Mouse (Mus musculus): ENCODE results near the gene Ajm1.

Gene Ajm1

DNA sequence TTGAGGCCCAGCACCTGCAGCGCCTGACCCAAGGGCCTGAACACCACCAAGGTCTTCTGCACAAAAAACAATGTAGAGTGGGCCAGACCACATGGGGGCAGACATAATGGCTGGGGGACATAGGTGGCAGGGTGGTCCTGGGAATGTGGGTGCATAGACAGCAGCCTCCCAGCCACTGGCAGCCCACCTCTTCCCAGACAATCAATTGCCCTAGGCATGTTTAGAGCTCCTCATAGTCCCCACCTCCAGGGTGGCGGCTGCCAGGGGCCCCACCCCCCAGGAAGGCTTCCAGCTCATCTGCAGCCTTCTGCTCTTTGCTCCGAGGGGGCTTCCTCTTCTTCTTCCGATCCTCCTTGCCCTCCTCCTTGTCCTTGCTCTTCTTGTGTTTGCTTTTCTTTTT lies 2.0 kb upstream of the Ajm1 start:
- no peak for DNase-seq (ENCODE audit: low read depth)

DNA sequence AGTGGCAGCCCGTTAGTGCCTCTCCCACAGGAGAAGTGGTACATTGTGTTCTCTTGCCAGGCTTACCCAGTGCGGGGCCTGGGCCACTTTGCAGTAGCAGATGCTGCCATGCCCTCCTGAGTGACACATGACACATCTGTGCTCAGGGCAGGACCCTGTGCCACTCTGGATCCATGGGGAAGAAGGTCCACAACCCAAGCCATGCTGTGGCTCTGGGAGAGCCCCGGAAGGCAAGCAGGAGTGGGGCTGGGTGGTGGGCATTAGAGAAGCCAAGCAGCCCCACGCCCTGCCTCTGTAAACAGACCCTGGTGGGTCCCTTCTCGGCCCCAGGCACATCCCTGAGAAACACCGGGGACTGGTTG lies 1.5 kb upstream of the Ajm1 start:
- no peak for DNase-seq (ENCODE audit: low read depth)

DNA sequence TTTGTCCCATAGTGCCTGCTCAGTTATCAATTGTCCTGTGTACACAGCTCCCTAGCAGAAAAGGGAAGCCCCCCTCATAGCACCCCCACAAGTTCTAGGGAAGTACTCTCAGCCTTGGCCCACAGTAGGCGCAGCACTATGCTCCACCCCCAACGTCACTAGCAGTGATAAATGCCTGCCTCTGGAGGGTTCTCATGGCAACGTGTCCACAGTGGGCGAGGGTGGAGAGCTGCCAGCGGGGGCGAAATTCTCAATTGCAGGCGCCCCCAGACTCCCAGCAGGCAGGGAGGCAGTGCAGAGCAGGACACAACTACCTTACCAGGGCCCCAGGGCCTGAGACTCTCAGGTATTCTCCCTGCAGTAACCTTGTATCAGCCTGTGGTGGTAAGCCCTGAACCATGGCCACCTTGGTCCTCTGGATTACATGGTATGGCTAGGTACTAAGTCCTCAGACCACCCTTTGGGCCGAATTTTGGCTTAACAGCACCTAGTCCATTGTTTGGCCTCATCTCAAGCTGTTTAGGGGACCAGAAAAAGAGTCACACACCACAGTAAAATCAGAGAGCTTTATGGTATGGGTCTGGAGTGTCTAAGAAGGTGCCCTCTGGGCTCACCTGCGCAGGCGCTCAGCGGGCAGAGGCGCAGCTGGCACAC lies 1.0 kb upstream of the Ajm1 start:
- no peak for DNase-seq (ENCODE audit: low read depth)

DNA sequence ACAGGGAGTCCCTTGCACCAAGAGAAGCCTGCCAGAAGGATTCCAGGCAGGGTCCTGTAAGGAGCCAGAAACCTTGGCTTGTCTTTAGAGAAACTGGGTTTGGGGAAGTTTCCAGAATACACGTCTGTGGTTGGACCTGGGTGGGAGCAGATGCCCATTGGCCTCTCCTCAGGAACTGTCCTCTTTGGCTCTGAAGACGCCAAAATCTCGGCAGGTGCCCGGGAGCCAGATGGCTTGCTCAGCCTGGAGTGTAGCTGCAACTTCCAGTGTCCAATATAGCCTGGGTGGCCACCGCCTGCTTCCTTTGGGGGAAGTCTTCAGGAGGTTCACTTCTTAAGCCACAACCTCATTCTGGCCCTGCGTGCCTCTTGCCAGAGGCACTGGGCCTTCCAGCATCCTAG lies 344 bp upstream of the Ajm1 start:
- DNase-seq (ENCODE audit: low read depth) = peak; percentile 49

DNA sequence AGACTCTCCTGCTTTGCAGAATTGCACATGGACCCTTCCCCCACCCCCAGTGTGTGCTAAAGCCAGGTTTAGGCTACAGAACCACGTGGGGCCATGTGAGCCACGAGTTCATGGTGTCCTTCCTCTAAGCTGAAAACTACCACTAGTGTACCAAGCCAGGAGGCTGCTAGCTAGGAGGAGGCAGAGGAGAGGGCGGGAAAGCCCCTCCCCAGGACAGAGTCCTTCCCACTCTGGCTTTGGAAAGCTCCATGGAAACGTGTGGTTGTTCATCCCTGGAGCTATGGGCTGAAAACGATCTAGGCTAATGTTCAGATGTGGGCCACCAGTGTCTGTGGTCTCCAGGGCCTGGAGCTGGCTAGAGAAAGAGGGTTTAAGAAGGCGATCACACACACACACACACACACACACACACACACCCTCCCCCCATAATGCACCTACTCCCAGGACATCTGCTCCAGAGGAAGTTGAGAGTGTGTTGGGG lies 896 bp downstream of the Ajm1 start:
- no peak for DNase-seq (ENCODE audit: low read depth)

DNA sequence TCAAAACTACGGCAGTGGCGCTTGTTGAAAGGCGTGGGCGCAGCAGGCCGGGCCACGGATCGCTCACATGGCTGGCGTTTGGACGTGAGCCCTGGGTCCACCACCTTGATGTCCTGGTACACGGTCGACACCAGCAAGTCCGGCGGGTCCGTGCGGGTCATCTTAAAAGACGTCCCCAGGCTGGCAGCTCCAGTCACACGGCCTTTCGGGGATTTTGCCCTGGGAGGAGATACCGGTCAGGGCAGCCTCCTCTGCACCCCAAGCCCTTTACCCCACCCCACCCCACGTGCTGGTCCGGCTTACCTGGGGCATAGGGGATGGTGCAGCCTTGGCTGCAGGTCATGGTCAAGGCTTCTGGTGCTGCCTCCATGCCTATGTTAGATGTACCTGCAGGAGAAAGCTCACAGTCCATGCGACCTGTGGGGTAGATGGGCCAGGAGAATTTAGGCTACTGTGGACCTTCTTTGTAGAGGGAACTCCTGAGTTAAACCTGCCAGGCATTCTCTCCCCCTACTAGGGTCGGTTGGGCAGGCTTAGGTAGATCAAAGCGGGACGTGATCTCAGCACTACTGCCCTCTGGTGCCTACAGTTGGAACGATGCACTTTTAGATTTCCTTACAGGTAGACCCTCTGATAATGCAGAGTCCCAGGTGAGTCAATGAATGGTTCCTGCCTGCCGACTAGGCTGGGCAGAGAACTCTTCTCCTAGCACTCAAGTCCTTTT lies 1.7 kb downstream of the Ajm1 start:
- DNase-seq (ENCODE audit: low read depth) = peak; percentile 21

DNA sequence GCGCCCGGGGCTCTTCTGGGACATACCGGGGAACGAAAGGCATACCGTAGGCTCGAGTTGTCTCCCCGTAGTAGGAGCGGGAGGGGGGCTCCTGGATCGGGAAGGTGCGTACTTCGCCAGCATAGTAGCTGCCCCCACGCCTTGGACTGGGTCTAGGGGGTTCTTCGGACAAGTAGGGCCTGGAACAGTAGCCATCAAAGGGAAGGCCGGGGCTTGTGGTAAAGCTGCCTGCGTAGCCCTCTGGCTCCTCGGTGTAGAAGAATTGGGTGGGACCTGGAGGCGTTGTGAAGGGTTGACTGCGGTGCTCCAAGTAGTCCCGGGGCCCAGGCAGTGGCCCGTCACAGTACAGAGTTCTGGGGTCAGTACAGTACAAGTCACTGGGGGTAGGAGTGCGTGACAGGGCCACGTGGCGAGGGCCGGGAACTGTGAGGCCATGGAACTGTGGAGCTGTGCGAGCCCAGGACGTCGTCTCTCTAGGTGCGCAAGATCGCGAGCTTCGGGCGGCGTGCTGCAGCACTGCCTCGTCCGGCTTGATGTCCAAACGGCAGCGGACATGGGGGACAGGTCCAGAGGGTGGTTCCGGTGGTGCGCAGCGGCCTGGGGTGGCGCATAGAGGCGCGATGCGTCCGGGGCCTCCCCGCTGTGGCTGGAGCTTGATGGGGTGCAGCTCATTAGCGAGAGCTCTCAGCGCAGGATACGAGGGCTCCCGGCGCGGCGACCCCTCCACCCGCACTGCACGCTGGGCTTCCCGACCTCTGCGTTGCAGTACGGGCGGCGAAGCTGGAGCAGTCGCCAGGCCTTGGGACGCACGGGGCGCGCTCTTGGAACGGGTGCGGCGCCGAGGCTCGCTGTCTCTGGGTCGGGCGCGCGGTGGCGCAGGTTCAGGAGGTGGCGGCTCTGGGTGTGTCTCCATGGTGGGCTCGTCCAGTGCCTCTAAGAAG lies 2.5 kb downstream of the Ajm1 start:
- DNase-seq (ENCODE audit: low read depth) = no peak

DNA sequence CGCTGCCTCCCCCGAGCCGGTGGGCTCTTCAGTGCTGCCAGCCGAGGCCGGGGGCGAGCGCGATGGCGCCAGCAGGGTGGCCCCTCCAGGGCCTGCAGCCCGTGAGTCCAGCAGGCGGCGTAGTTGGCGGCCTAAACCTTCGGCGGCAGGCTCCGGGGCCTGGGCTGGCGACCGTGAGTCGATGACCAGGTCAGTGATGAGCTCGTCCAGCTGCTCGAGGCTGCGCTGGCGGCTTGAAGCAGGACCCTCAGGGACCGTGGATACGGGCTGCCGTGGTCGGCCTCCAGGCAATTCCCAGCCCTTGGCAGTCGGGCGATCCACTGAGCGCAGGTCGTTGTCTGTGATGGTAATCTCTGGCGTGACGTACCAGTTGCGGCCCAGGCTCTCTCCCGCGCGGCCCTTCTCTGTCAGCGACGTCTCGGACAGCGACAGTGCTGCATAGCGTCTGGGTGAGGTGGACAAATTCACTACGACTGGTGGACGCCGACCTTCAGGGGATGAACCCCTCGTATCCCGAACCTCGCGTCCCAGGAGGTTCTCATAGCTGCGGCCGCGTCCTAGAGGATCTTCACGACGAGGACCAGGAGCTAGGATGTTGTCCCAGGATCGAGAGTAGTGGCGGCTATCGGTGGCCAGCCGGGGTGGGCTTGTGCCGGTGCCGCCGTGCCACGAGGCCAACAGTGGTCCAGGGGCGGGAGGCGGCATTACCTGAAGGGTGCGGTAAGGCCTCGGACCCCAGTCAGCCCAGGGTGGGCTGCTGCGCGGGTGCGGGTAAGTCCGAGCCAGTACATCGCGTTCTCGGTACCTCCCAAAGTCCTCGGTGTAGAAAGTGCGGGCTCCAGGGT lies 3.4 kb downstream of the Ajm1 start:
- no peak for DNase-seq (ENCODE audit: low read depth)

DNA sequence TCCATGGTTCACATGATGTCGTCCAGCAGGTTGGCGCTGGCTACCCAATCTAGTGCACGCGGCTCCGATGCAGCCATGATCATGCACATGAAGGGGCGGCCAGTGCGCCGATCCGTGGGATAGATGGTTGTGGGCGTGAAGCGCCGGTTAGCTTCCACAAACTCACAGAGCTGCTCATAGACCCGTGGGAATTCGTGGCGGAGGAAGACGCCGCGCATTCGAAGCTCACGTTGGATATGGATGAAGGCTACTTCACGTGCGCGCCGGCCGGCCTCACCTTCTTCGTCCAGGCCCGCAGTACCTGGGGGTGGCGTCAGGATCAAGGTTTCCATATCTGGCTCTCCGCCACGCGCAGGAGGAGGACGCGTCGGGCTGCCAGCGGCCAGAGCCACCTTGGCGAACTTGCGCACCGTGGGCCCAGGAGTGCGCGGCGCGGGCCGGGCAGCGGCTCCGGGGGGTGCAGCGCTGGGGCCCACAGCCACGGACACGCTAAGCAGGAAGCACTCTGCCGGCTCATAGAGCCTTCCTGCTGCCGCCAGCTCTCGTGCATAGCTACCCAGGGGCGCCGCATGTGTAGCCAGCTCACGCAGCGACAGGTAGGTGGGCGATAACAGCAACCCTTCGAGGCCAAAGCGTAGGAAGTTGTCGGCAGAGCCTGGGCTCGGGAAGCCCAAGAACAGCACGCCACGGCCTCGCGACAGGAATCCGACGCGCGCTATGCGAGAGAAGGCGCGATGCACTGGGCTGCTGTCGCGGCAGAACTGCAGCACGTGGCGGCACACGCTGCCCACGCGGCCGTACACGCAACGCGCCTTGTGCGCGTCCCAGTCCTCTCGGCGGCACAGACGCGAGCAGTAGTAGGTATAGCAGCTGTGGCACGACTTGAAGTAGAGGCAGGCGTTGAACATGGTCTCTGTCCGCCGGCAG lies 4.3 kb downstream of the Ajm1 start:
- no peak for DNase-seq (ENCODE audit: low read depth)

DNA sequence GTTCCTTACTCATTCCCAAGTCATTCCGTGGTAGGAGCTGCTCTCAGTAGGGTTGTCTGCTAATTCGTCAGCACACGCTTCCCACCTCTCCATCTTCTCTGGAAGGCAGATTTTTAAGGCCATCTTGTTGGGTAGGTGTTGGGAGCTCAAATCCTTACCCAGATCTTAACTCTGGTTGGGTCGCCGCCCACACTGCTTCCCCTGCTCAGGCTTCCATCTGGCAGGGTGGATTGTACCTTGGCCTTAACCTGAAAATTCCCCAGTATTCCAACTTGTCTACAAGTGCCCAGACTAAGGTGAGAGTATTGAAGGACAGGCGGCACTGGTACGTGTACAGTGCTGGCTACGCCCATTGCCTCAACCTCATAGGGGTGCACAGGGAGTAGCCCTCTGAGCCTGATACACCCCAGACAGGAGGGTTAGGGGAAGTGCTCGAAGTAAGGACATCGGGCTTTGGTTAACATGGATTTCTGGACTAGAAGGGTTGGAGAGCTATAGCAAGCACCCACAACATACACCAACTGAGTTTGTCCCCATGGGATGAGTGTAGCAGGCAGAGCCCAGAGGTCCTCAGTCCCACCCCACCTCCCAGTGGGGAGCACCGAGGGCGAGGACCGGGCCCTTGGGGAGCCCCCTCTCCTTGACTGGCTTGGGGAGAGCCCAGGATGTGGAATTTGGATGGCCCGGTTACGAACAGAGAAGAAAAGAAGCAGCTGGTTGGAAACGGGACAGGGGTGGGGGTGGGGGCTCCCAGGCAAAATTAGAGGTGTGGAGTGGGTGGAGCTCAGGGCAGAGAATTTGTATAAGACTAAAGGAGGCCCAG lies 5.3 kb downstream of the Ajm1 start:
- no peak for DNase-seq (ENCODE audit: low read depth)

DNA sequence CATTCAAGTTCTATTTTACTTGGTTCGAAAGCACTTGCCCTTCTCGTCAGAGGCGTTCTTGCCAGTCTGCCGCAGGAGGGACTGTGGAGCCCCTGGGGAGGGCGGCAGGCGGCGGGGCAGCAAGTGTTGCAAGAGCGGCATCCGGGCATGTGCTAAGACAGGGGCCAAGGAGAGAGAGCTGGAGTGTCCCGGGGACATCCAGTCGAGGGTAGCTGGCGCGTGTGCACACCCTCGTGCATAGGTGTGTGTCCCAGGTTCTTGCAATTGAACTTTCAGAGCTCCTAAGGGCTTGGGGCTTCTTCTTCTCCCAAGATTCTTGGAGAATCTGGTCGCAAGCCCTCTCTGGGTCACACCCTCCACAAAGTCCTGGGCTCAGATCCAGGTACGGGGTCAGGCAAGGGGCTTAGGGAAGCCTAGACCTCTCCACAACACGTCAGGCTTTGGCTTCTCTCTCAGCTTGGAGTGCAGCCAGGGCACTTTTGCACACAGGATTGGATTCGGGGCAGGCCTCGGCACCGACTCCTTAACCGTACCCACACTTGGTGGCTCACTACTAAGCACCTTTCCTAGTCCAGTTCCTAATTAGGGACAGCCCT lies 6.0 kb downstream of the Ajm1 start:
- DNase-seq (ENCODE audit: low read depth) = no peak

DNA sequence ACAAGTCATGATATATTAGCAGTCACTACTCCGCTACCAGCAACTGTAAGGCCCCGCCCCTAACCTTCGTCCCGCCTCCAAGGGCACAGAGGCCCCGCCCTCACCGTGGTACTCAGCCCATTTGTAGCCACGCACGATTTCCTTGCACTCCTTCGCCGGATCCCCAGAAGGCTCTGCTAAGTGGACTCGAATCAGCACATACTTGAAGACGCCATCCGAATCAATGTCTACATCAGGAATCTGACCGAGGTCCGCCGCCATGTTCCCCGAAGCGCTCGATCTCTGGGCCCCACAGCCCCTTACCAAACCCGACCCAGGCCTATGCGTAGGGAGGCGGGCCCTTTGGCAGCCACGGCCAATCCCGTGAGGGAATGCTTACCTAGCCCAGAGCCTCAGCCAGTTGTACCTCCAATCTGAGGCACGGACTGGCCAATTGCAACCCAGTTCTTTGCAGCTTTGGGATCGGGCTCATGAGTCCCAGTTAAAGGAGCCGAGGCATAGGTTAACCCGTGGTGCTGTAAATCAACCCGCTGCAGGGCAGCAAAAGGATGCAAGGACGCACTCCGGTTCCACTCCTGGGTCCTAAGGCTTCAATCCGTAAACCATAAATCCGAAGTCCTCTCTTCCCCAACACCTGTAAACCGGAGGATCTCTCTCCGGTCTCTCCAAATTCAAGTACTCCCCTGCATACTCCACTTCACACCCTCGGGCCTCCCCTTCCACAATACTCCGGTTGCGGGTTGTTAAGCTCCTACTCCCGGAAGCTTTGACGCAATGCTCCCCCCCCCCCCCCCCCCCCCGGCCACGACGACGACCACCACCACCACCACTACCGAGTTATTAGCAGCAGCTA lies 6.8 kb downstream of the Ajm1 start, which contains the start of the genes Mamdc4 and Phpt1:
Gene Mamdc4 (minus strand): TSS at position 267 of the 853 bp plus-strand sequence.
Gene Phpt1 (minus strand): TSS at position 646 of the 853 bp plus-strand sequence.
- peak; percentile 98 for DNase-seq (ENCODE audit: low read depth)

DNA sequence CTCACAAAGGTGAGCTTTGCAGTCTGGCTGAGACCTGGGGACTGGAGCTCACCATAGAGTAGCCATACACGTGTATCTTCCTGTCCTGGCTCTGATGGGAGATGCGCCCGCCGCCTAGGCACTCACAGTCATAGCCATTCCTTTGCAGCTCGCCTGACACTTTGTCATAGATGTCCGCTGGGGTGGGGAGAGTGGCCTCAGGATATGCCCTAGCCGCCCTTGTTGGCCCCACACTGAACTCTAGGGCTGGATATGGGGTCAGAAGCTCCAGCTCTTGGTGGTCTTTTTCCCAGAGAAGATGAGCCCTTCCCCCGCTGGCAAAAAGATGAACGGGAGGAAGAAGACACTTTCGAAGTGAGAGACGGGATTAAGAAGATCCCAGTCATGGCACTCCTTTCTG lies 7.4 kb downstream of the Ajm1 start:
- DNase-seq (ENCODE audit: low read depth) = no peak

DNA sequence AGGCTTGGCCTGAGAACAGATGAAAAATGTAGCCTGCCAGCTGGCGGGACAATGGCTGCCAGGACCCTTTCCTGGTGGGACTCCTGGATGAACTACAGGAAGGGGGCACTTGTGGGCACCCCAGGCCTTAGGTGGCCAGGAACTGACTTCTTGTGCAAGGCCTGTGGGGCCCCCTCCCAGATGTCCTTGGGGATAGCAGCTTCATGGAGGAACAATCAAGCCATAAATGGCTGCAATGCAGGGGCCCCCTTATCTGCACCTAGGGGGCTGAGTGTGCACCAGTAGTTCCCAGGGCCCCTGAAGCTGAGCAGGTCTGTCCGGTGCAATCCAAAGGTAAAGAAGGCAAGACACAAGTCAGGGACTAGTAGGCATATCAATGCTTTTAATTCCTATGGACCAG lies 8.5 kb downstream of the Ajm1 start:
- DNase-seq (ENCODE audit: low read depth) = no peak

DNA sequence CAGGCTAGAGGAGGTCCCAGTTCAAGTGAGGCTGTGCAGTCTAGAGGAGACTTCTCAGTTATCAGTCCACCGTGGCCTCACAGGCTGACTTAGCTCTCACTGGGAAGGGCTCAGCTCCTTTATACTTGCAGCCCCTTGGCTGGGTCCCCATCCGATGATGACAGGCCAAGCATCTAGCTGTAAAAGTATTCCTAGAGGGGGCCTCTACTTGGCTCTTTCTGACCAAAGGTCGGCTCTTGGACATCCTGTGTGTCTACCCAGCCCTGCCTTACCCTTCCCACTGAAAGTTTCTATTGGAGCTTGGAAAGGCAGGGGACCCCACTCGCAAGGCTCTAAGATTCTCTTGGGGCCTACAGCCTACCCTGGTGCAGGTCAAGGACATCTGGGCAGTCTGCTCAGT lies 10.3 kb downstream of the Ajm1 start:
- no peak for DNase-seq (ENCODE audit: low read depth)

DNA sequence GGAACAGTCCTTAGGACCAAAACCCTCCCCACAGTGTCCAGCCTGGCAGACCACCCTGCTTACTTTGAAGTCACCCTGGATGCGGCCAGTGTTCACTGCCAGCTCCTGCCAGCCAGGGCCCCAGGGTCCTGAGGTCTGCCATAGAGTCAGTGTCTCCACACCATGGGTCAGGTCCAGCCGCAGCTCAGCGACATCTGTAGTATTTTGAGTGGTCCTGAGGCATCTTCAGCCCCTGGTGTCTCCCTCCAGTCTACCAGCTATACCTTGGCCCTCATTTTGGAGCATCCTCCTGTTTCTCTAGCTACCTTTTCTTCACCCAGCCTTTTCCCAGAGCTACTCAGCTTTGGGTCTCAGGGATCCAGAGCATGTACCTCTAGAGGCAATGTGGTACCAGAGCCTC lies 12.2 kb downstream of the Ajm1 start:
- no peak for DNase-seq (ENCODE audit: low read depth)

DNA sequence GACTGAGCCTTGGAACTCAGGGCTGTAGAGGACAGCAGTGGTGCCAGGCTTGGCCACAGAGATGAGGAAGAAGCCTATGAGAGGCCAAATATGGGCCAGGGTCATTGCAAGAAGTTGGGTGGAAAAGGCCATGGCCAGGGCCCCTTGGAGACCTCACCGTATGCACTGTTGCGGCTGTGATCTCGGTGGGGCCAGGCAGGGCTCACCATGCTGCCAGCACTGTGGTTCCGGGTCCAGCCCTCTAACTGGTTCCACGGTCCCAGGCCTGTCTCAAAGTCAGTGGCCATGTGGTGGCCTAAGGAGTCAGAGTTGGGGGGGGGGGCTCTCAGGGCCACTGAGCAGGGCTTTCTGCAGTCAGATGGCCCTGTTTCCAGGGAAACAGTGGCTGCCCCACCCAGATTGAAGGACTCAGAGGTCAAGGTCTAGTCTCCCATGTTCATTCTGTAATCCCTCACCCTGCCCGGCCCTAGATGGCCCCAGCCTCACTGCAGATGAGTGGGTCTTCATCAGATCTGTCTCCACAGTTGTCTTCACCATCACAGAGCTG lies 13.0 kb downstream of the Ajm1 start:
- no peak for DNase-seq (ENCODE audit: low read depth)

DNA sequence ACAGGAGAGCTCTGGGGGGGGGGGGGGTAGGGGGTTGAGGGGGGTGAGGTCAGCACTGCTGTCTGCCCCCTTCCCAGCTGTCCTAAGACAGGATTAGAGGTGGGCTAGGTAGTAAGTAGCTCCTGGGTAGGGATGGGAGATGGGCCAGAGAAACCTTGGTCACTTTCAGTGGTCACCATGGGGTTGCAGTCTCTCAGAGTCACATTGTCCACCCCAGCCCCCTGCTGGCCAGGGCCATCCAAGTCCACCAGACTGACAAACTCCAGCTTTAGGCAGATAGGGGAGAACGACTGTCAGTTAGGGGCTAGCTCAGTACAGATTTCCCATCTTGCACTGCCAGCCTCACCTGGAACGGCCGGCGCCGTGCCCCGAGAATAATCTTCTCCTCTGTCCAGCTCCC lies 15.0 kb downstream of the Ajm1 start:
- DNase-seq (ENCODE audit: low read depth) = no peak

Measured in 416B (cell line).